Mouse (Mus musculus) heart, postnatal 0 days (tissue): Measurements from ENCODE around the gene Pard3b.

Source experiments
- CTCF ChIP-seq: IDR thresholded peaks from 2 replicates; pipeline ENCODE4 v1.5.1; 2016; ENCODE audit warnings: antibody characterized with exemption, control low read depth, low read depth
- EP300 ChIP-seq: IDR thresholded peaks from 2 replicates; pipeline ENCODE4 v1.6.1; 2016; ENCODE audit warnings: antibody characterized with exemption, low read depth

GRCm38 (mm10) chr1:62548953-62549352 is 910.3 kb downstream of the Pard3b start:
- TF ChIP-seq EP300, result no peak
- TF ChIP-seq CTCF, result no peak
